Mouse (Mus musculus) bone marrow, adult 2 months (tissue): ENCODE measurements at regions not wholly inside any gene's neighbourhood (a gene's known extent, or its start where the extent isn't known, plus 50 kb on each side); places are given as distances from the start of the nearest gene placed in this dataset.

Experiments
- CTCF ChIP-seq: fragments of 200-500 bp; IDR thresholded peaks from 2 replicates; pipeline ENCODE4 v1.5.1; 2011; ENCODE audit warnings: low read length, control low read depth; ENCODE audit not compliant: control insufficient read depth, insufficient read depth
- POLR2A ChIP-seq: fragments of 200-500 bp; IDR thresholded peaks from 2 replicates; pipeline ENCODE4 v1.6.1; 2011; ENCODE audit warnings: low read depth, mild to moderate bottlenecking, control low read depth, low read length, borderline replicate concordance; ENCODE audit not compliant: control insufficient read depth

- no peak for TF ChIP-seq CTCF
- TF ChIP-seq POLR2A = no peak
Observed at GRCm38 (mm10) chr11:71636111-71636510, 113.6 kb upstream of the Wscd1 start.
